Mouse (Mus musculus) CH12.LX (cell line): ENCODE measurements around the gene Osbpl5. TPM values are rescaled to one million over a fixed set of nuclear protein-coding genes. Genes with fewer than 3 reads are reported as not detected.

Experiments
- DNase-seq: peaks from one replicate; pipeline ENCODE4 v3.0.0-alpha.2; 2013; ENCODE audit errors: extremely low read depth
- H3K27ac ChIP-seq: 2 replicates; pipeline ENCODE4 v1.5.1; 2012; ENCODE audit warnings: low read depth, mild to moderate bottlenecking, control low read depth, moderate library complexity; ENCODE audit not compliant: insufficient read depth
- H3K27me3 ChIP-seq: replicated peaks from 2 replicates; pipeline ENCODE3; 2012; ENCODE audit warnings: inconsistent platforms
- H3K36me3 ChIP-seq, 2 experiments: replicated peaks in 1 of 2; 2 replicates each; pipeline versions ENCODE3 to v1.6.1; 2012; ENCODE audit warnings: inconsistent platforms in 1 of 2, low read length in 1 of 2, mild to moderate bottlenecking in 1 of 2, mixed read lengths in 1 of 2, moderate library complexity in 1 of 2; ENCODE audit not compliant: control insufficient read depth in 1 of 2, insufficient read depth in 1 of 2
- H3K4me1 ChIP-seq, 2 experiments: 2 replicates each; pipeline ENCODE4 v1.6.1; 2012; ENCODE audit warnings: inconsistent platforms in 1 of 2, moderate library complexity in 1 of 2; ENCODE audit not compliant: insufficient read depth in 2 of 2, control insufficient read depth in 1 of 2
- H3K4me2 ChIP-seq: 2 replicates; pipeline ENCODE4 v1.6.1; 2012; ENCODE audit warnings: low read depth, mild to moderate bottlenecking, control low read depth; ENCODE audit not compliant: poor library complexity, insufficient read depth, severe bottlenecking
- H3K4me3 ChIP-seq, 3 experiments: fragments of 150-350 bp in 1 of 3; sonication (generic) in 1 of 3; replicated peaks in 1 of 3; 2 replicates each; pipeline versions ENCODE3 to v1.5.1; 2011 to 2012; ENCODE audit warnings: low read depth in 2 of 3, low read length in 2 of 3, mild to moderate bottlenecking in 2 of 3, moderate library complexity in 2 of 3, control low read depth in 1 of 3, improper control_type of control experiment in 1 of 3, inconsistent platforms in 1 of 3, mixed read lengths in 1 of 3; ENCODE audit not compliant: poor library complexity in 1 of 3
- H3K79me2 ChIP-seq: replicated peaks from 2 replicates; pipeline ENCODE4 v1.6.1; 2012; ENCODE audit warnings: mild to moderate bottlenecking, moderate library complexity; ENCODE audit not compliant: control insufficient read depth, poor library complexity, insufficient read depth, severe bottlenecking; ENCODE audit errors: extremely low read depth
- H3K9ac ChIP-seq: 2 replicates; pipeline ENCODE4 v1.6.1; 2012; ENCODE audit warnings: low read depth, mild to moderate bottlenecking, control low read depth, moderate library complexity; ENCODE audit not compliant: insufficient read depth
- H3K9me3 ChIP-seq: replicated peaks from 2 replicates; pipeline ENCODE3; 2012; ENCODE audit warnings: low read length, inconsistent platforms, mixed read lengths
- CHD2 ChIP-seq: IDR thresholded peaks from 2 replicates; pipeline ENCODE4 v1.6.1; 2011; ENCODE audit warnings: low read length, improper control_type of control experiment
- CTCF ChIP-seq, 2 experiments: IDR thresholded peaks in 1 of 2; conservative IDR thresholded peaks in 1 of 2; 2 replicates each; pipeline ENCODE4 v1.5.1; 2011 to 2012; ENCODE audit warnings: low read depth in 2 of 2, low read length in 2 of 2, improper control_type of control experiment in 1 of 2, inconsistent platforms in 1 of 2, mild to moderate bottlenecking in 1 of 2, moderate library complexity in 1 of 2
- ELF1 ChIP-seq: IDR thresholded peaks from 2 replicates; pipeline ENCODE4 v1.6.1; 2014; ENCODE audit warnings: low read depth, mild to moderate bottlenecking, inconsistent platforms, low read length, improper control_type of control experiment
- EP300 ChIP-seq: IDR thresholded peaks from 2 replicates; pipeline ENCODE4 v1.6.1; 2011; ENCODE audit warnings: low read length, improper control_type of control experiment
- ETS1 ChIP-seq: conservative IDR thresholded peaks from 2 replicates; pipeline ENCODE4 v1.6.1; 2012; ENCODE audit warnings: low read depth, mild to moderate bottlenecking, inconsistent platforms, low read length, improper control_type of control experiment, moderate library complexity
- IRF4 ChIP-seq: IDR thresholded peaks from 2 replicates; pipeline ENCODE4 v1.6.1; 2014; ENCODE audit warnings: low read depth, mild to moderate bottlenecking, inconsistent platforms, low read length, improper control_type of control experiment
- KAT2A ChIP-seq: IDR thresholded peaks from 2 replicates; pipeline ENCODE4 v1.6.1; 2012; ENCODE audit warnings: low read length, improper control_type of control experiment, inconsistent platforms; ENCODE audit not compliant: insufficient replicate concordance
- MAZ ChIP-seq: IDR thresholded peaks from 2 replicates; pipeline ENCODE4 v1.6.1; 2012; ENCODE audit warnings: low read depth, mild to moderate bottlenecking, inconsistent platforms, low read length, improper control_type of control experiment, moderate library complexity
- MYC ChIP-seq: IDR thresholded peaks from 2 replicates; pipeline ENCODE4 v1.6.1; 2011; ENCODE audit warnings: low read depth, mild to moderate bottlenecking, improper control_type of control experiment, low read length
- NRF1 ChIP-seq: IDR thresholded peaks from 2 replicates; pipeline ENCODE4 v1.6.1; 2014; ENCODE audit warnings: low read depth, mild to moderate bottlenecking, inconsistent platforms, low read length, improper control_type of control experiment, moderate library complexity
- RAD21 ChIP-seq: IDR thresholded peaks from 2 replicates; pipeline ENCODE4 v1.6.1; 2011; ENCODE audit warnings: low read depth, mild to moderate bottlenecking, low read length, improper control_type of control experiment, moderate library complexity
- SMC3 ChIP-seq: IDR thresholded peaks from 2 replicates; pipeline ENCODE4 v1.6.1; 2011; ENCODE audit warnings: low read depth, low read length, improper control_type of control experiment
- UBTF ChIP-seq: IDR thresholded peaks from 2 replicates; pipeline ENCODE4 v1.6.1; 2012; ENCODE audit warnings: low read depth, mild to moderate bottlenecking, inconsistent platforms, low read length, improper control_type of control experiment, moderate library complexity
- ZC3H11A ChIP-seq: IDR thresholded peaks from 2 replicates; pipeline ENCODE4 v1.6.1; 2012; ENCODE audit warnings: low read depth, mild to moderate bottlenecking, inconsistent platforms, low read length, improper control_type of control experiment
- ZMIZ1 ChIP-seq: IDR thresholded peaks from 2 replicates; pipeline ENCODE4 v1.6.1; 2012; ENCODE audit warnings: low read depth, mild to moderate bottlenecking, inconsistent platforms, low read length, improper control_type of control experiment
- dilution Hi-C: fragments of 300-500 bp; cut with MboI; formaldehyde crosslinking; loops from 2 replicates; pipeline ENCODE4 v1.14.3; 2020; ENCODE audit warnings: low sequenced_read_pairs; ENCODE audit not compliant: extremely low pct_unique_long_range_greater_than_20kb, extremely low pct_ligation_motif_present
- in situ Hi-C: fragments of 300-500 bp; cut with MboI; formaldehyde crosslinking; loops from 3 replicates; pipeline ENCODE4 v1.14.3; 2019; ENCODE audit warnings: low sequenced_read_pairs, low pct_ligation_motif_present, low pct_unique_long_range_greater_than_20kb, mixed read lengths
- polyA plus RNA-seq: library from polyadenylated mRNA; unstranded; fragments of >175 nt; gene quantifications from 2 replicates; pipeline ENCODE4 v1.2.1, GENCODE M21; 2012; ENCODE audit warnings: low read depth; ENCODE audit not compliant: insufficient read length
- total RNA-seq, 2 experiments: library from RNA; depleted of rRNA; stranded (reverse); fragments of 300-350 nt in 1 of 2; fragments of >200 nt in 1 of 2; gene quantifications; 2 replicates each; pipeline ENCODE4 v1.2.3; 2012 to 2014

The Osbpl5 gene
- total and polyA plus RNA-seq, 3 experiments = 1.1 to 2.2 (median 1.7) TPM

GRCm38 (mm10) chr7:143755357-143756124 is 1.2 kb downstream of the Osbpl5 start:
- peaks cover 6 to 10% of the 10 kb centered on the region in 2 experiments; a peak in 3 of 4 replicates for H3K4me1 ChIP-seq
- in situ Hi-C loops (no loop called here), dilution Hi-C loops (no loop called here)
- H3K27ac ChIP-seq = no peak overlapping the region
- H3K27me3 ChIP-seq = peaks cover 67% of the 10 kb centered on the region
- no peak for TF ChIP-seq ZC3H11A
- no peak for TF ChIP-seq ELF1
- no peak for TF ChIP-seq UBTF
- no peak for TF ChIP-seq ZMIZ1
- TF ChIP-seq EP300 = no peak
- no peak for TF ChIP-seq NRF1
- TF ChIP-seq, all 38 proteins: peak for 0
- no peaks in the 10 kb centered on the region for H3K9me3 ChIP-seq
- H3K36me3 ChIP-seq = no peaks in the 10 kb centered on the region
- no peaks in the 10 kb centered on the region for H3K79me2 ChIP-seq
- no peak overlapping the region for H3K4me3 ChIP-seq
- no peak for DNase-seq
- H3K9ac ChIP-seq = no peak overlapping the region
- no peak overlapping the region for H3K4me2 ChIP-seq

GRCm38 (mm10) chr7:143753990-143754715 is 2.6 kb downstream of the Osbpl5 start:
- H3K36me3 ChIP-seq = no peaks in the 10 kb centered on the region
- peaks cover 77% of the 10 kb centered on the region for H3K27me3 ChIP-seq
- no peak overlapping the region for H3K27ac ChIP-seq
- H3K79me2 ChIP-seq = no peaks in the 10 kb centered on the region
- no peak overlapping the region for H3K9ac ChIP-seq
- H3K4me3 ChIP-seq = no peak overlapping the region
- no peak for TF ChIP-seq ETS1
- no peak for TF ChIP-seq KAT2A
- peak; percentile 87 to 91 for TF ChIP-seq CTCF (conservative IDR thresholded peaks at IDR 0.05 in 1 of 2, IDR thresholded peaks at IDR 0.05 in 1 of 2; ENCODE audit: low read depth in 2 of 2, low read length in 2 of 2)
- TF ChIP-seq MAZ = peak; percentile 62; the same call in 1 of the 2 replicates
- TF ChIP-seq RAD21 = peak; percentile 69
- TF ChIP-seq IRF4 = no peak
- 0 out of 2 replicates have a peak, but pooled peaks have one; percentile 27 for TF ChIP-seq CHD2
- TF ChIP-seq MYC = no peak
- no peak for TF ChIP-seq ZC3H11A
- peak; percentile 87 for TF ChIP-seq SMC3
- H3K9me3 ChIP-seq = no peaks in the 10 kb centered on the region
- dilution Hi-C loops (no loop called here), in situ Hi-C loops (loop anchor here (5.0 kb wide), 1 partner anchor 47 kb away; no protein-coding TSS in a partner anchor)
- peak; percentile 60 for DNase-seq
- H3K4me1 ChIP-seq = peaks cover 6 to 10% of the 10 kb centered on the region in 2 experiments; a peak in 3 of 4 replicates
- H3K4me2 ChIP-seq = no peak overlapping the region
